Mouse (Mus musculus) stomach, postnatal 0 days (tissue): ENCODE data around the gene Gpr31b. TPM values are rescaled to one million over a fixed set of nuclear protein-coding genes. Genes with fewer than 3 reads are reported as not detected.
"Not testable (repeated sequence)": the region's sequence is repeated elsewhere in the genome, so short reads cannot be mapped to it uniquely, and the experiment has no call there.

ENCODE experiments used
- ATAC-seq: fragments of 200-750 bp; cut with Nextera tagmentation; 2 replicates; pipeline ENCODE4 v1.8.0; 2017; ENCODE audit not compliant: low FRiP score, low TSS enrichment
- DNase-seq: peaks from one replicate; pipeline ENCODE4 v3.0.0-alpha.2; 2016; ENCODE audit warnings: low spot score
- H3K27ac ChIP-seq: fragments of 300-500 bp; sonication (generic); replicated peaks from 2 replicates; pipeline ENCODE4 v1.5.1; 2014; ENCODE audit warnings: mild to moderate bottlenecking, control low read depth
- H3K27me3 ChIP-seq: fragments of 300-500 bp; sonication (generic); 2 replicates; pipeline ENCODE4 v1.6.1; 2014; ENCODE audit warnings: low read length; ENCODE audit not compliant: control insufficient read depth, insufficient read depth
- H3K36me3 ChIP-seq: fragments of 300-500 bp; sonication (generic); 2 replicates; pipeline ENCODE4 v1.6.1; 2014; ENCODE audit warnings: low read length, mixed read lengths; ENCODE audit not compliant: control insufficient read depth, insufficient read depth
- H3K4me1 ChIP-seq: fragments of 300-500 bp; sonication (generic); replicated peaks from 2 replicates; pipeline ENCODE4 v1.6.1; 2014; ENCODE audit warnings: antibody characterized with exemption; ENCODE audit not compliant: control insufficient read depth, insufficient read depth
- H3K4me2 ChIP-seq: fragments of 300-500 bp; sonication (generic); replicated peaks from 2 replicates; pipeline ENCODE4 v1.6.1; 2014; ENCODE audit warnings: low read depth, mild to moderate bottlenecking, control low read depth, moderate library complexity
- H3K4me3 ChIP-seq: fragments of 300-500 bp; sonication (generic); 2 replicates; pipeline ENCODE4 v1.5.1; 2014; ENCODE audit warnings: low read depth, low read length, control low read depth
- H3K9ac ChIP-seq: fragments of 300-500 bp; sonication (generic); 2 replicates; pipeline ENCODE4 v1.6.1; 2014; ENCODE audit warnings: mild to moderate bottlenecking, low read length, control low read depth, mixed read lengths
- H3K9me3 ChIP-seq: fragments of 300-500 bp; sonication (generic); 2 replicates; pipeline ENCODE4 v1.6.1; 2016; ENCODE audit warnings: low read length; ENCODE audit not compliant: control insufficient read depth
- CTCF ChIP-seq: IDR thresholded peaks from 2 replicates; pipeline ENCODE4 v1.5.1; 2016; ENCODE audit warnings: antibody characterized with exemption, low read depth, mild to moderate bottlenecking, moderate library complexity
- EP300 ChIP-seq: optimal IDR thresholded peaks from 2 replicates; pipeline ENCODE3; 2016; ENCODE audit warnings: antibody characterized with exemption
- WGBS: fragments of 180-500 bp; shearing (Covaris S2); extraction: QIAGEN DNeasy Blood & Tissue Kit; methylation state at CpG from one replicate; pipeline ENCODE4 v1.1.7; 2014; 5-methylcytosine and 5-hydroxymethylcytosine counted together
- polyA plus RNA-seq: library from polyadenylated mRNA; unstranded; fragments of >200 nt; fragmentation: Nextera tagmentation; extraction: Ambion mirVana; gene quantifications from 2 replicates; pipeline ENCODE4 v1.2.1, GENCODE M21; 2015

The Gpr31b gene
- polyA plus RNA-seq, 1 experiment from 2014 or later, result 0.12 TPM

GRCm38 (mm10) chr17:13043846-13044673, 8.0 kb downstream of the Gpr31b start:
- not testable (repeated sequence) for H3K36me3 ChIP-seq, H3K27ac ChIP-seq, H3K4me1 ChIP-seq, H3K4me2 ChIP-seq, H3K9me3 ChIP-seq, H3K9ac ChIP-seq, H3K4me3 ChIP-seq, H3K27me3 ChIP-seq
- 9% methylated on average over 3 of the region's 4 CpGs for WGBS
- ATAC-seq (peak; percentile 68), DNase-seq (peak; percentile 24)
- TF ChIP-seq CTCF, result peak; percentile 71

DNA sequence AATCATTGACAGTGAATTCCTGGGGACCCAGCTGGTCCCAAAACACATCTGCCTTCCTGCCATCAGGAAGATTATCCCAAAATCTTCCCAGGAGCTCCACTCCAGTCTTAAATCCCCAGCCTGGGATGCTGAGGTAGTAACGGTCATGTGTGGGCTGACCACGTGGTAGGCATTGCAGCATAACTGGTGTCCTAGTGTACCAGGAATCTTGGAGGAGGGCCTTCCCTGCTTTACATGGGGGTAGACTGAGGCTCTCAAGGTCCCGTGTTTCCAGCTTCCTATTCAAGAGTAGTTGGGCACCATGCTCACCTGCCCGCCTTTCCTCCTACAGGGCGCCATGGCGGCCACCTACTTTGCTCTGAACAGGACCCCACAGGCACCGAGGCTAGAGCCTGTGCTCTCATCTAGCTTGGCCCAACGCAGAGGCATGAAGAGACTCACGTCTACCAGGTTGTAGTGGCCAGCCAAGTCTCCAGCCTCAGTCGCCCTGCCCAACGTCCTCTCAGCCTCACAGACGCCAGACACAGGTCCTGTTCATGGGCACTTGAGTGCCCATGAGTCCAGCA, 15.4 kb downstream of the Gpr31b start:
- DNase-seq, H3K4me2 ChIP-seq, H3K27me3 ChIP-seq, ATAC-seq, H3K27ac ChIP-seq, H3K36me3 ChIP-seq, H3K9me3 ChIP-seq, H3K4me3 ChIP-seq, H3K9ac ChIP-seq, H3K4me1 ChIP-seq: not testable (repeated sequence)
- WGBS, result 83% methylated on average over 3 of the region's 12 CpGs

GRCm38 (mm10) chr17:13013316-13013715, 38.8 kb downstream of the Gpr31b start:
- Histone ChIP-seq H3K27ac (no peak overlapping the region), H3K4me2 (no peak overlapping the region), H3K27me3 (no peaks in the 10 kb centered on the region), H3K4me3 (no peak overlapping the region), H3K36me3 (peaks cover 4% of the 10 kb centered on the region; the same call in 1 of the 2 replicates), H3K9me3 (no peaks in the 10 kb centered on the region), H3K4me1 (no peaks in the 10 kb centered on the region), H3K9ac (no peak overlapping the region)
- WGBS, result 83% methylated on average over 3 of the region's 3 CpGs
- DNase-seq, result no peak
- no peak for TF ChIP-seq EP300
- no peak for TF ChIP-seq CTCF
- no peak for ATAC-seq

GRCm38 (mm10) chr17:13009887-13010286, 42.2 kb downstream of the Gpr31b start:
- no peak overlapping the region for H3K27ac ChIP-seq
- no peak overlapping the region for H3K9ac ChIP-seq
- TF ChIP-seq CTCF (peak; percentile 76), EP300 (no peak)
- no peak for ATAC-seq
- H3K4me2 ChIP-seq, result no peak overlapping the region
- no peak overlapping the region for H3K4me3 ChIP-seq
- H3K36me3 ChIP-seq, result peaks cover 4% of the 10 kb centered on the region; the same call in 1 of the 2 replicates
- no peaks in the 10 kb centered on the region; the same call in 1 of the 2 replicates for H3K4me1 ChIP-seq
- no peak for DNase-seq
- no peaks in the 10 kb centered on the region for H3K27me3 ChIP-seq
- H3K9me3 ChIP-seq, result no peaks in the 10 kb centered on the region
- 19% methylated on average over 3 of the region's 3 CpGs for WGBS

- Histone ChIP-seq H3K27me3 (no peaks in the 10 kb centered on the region), H3K4me3 (peak overlapping the region; percentile 79), H3K36me3 (no peaks in the 10 kb centered on the region), H3K9me3 (no peaks in the 10 kb centered on the region), H3K27ac (peak overlapping the region; percentile 94), H3K9ac (peak overlapping the region; percentile 77), H3K4me1 (no peaks in the 10 kb centered on the region; the same call in 1 of the 2 replicates), H3K4me2 (peak overlapping the region; percentile 72)
- DNase-seq (peak; percentile 31), ATAC-seq (no peak)
- TF ChIP-seq CTCF (no peak), EP300 (no peak)
- 5% methylated on average over 10 of the region's 10 CpGs for WGBS
Measured at GRCm38 (mm10) chr17:13008528-13008927, 43.6 kb downstream of the Gpr31b start.
